Mouse (Mus musculus) liver, embryonic 11.5 days (tissue): ENCODE measurements around the gene Slc5a3. TPM values are rescaled to one million over a fixed set of nuclear protein-coding genes. Genes with fewer than 3 reads are reported as not detected.

ENCODE experiments used
- ATAC-seq: fragments of 200-750 bp; cut with Nextera tagmentation; replicated peaks from 2 replicates; pipeline ENCODE4 v1.8.0; 2017; ENCODE audit warnings: moderate number of reproducible peaks, mild to moderate bottlenecking, moderate TSS enrichment, moderate library complexity; ENCODE audit not compliant: low FRiP score
- DNase-seq: peaks from one replicate; pipeline ENCODE4 v3.0.0-alpha.2; 2017; ENCODE audit warnings: low spot score
- H3K27ac ChIP-seq: fragments of 300-500 bp; sonication (generic); 2 replicates; pipeline ENCODE4 v1.5.1; 2014; ENCODE audit warnings: mild to moderate bottlenecking, low read depth, low read length, control low read depth
- H3K27me3 ChIP-seq: fragments of 300-500 bp; sonication (generic); replicated peaks from 2 replicates; pipeline ENCODE4 v1.6.1; 2014; ENCODE audit warnings: low read length, mixed read lengths; ENCODE audit not compliant: control insufficient read depth, insufficient read depth
- H3K36me3 ChIP-seq: fragments of 300-500 bp; sonication (generic); 2 replicates; pipeline ENCODE4 v1.6.1; 2014; ENCODE audit warnings: mild to moderate bottlenecking, low read length, moderate library complexity, mixed read lengths; ENCODE audit not compliant: control insufficient read depth, insufficient read depth
- H3K4me1 ChIP-seq: fragments of 300-500 bp; sonication (generic); replicated peaks from 2 replicates; pipeline ENCODE4 v1.6.1; 2014; ENCODE audit warnings: low read length, mixed read lengths; ENCODE audit not compliant: control insufficient read depth, insufficient read depth
- H3K4me2 ChIP-seq: fragments of 300-500 bp; sonication (generic); 2 replicates; pipeline ENCODE4 v1.6.1; 2014; ENCODE audit warnings: mild to moderate bottlenecking, control low read depth, moderate library complexity
- H3K4me3 ChIP-seq: fragments of 300-500 bp; sonication (generic); 2 replicates; pipeline ENCODE4 v1.5.1; 2014; ENCODE audit warnings: low read depth, low read length, control low read depth
- H3K9ac ChIP-seq: fragments of 300-500 bp; sonication (generic); 2 replicates; pipeline ENCODE4 v1.6.1; 2014; ENCODE audit warnings: low read depth, low read length, control low read depth
- H3K9me3 ChIP-seq: fragments of 300-500 bp; sonication (generic); 2 replicates; pipeline ENCODE4 v1.6.1; 2016; ENCODE audit warnings: low read length, inconsistent platforms, mixed read lengths; ENCODE audit not compliant: control insufficient read depth
- WGBS: fragments of 180-500 bp; shearing (Covaris S2); extraction: QIAGEN DNeasy Blood & Tissue Kit; methylation state at CpG from one replicate; pipeline ENCODE4 v1.1.7; 2014; 5-methylcytosine and 5-hydroxymethylcytosine counted together
- polyA plus RNA-seq: library from polyadenylated mRNA; unstranded; fragments of >200 nt; fragmentation: Nextera tagmentation; extraction: Ambion mirVana; gene quantifications from 2 replicates; pipeline ENCODE4 v1.2.1, GENCODE M21; 2014

Gene Slc5a3
- polyA plus RNA-seq = 5.6 and 5.9 TPM in 2 replicates

- no peaks in the 10 kb centered on the region for H3K27me3 ChIP-seq
- ATAC-seq = peak; percentile 92
Observed at GRCm38 (mm10) chr16:92057852-92058643, at the start of gene Slc5a3, which contains the start of the genes Mrps6 and Gm49711. Slc5a3 (plus strand) TSS chr16:92058322. Mrps6 (plus strand) TSS chr16:92058270. Gm49711 (plus strand) TSS chr16:92058316.

GRCm38 (mm10) chr16:92009586-92009985 lies 48.5 kb upstream of the Slc5a3 start:
- Histone ChIP-seq H3K9ac (no peak overlapping the region), H3K27ac (no peak overlapping the region), H3K4me3 (no peak overlapping the region), H3K9me3 (no peaks in the 10 kb centered on the region), H3K4me2 (no peak overlapping the region), H3K4me1 (no peaks in the 10 kb centered on the region), H3K27me3 (no peaks in the 10 kb centered on the region), H3K36me3 (no peaks in the 10 kb centered on the region)
- WGBS = 77% methylated on average over 2 of the region's 2 CpGs
- ATAC-seq = no peak
- DNase-seq = no peak

More at GRCm38 (mm10) chr16:92057852-92058643, at the start of gene Slc5a3, which contains the start of the genes Mrps6 and Gm49711:
- Histone ChIP-seq H3K4me2 (peak within 1 kb of the TSS; percentile 78), H3K9ac (peak within 1 kb of the TSS; percentile 67), H3K4me1 (peaks cover 5% of the 10 kb centered on the region; the same call in 1 of the 2 replicates), H3K27ac (peak within 1 kb of the TSS; percentile 69; the same call in 1 of the 2 replicates), H3K9me3 (peaks cover 12% of the 10 kb centered on the region), H3K36me3 (peaks cover 9% of the 10 kb centered on the region), H3K4me3 (peak within 1 kb of the TSS; percentile 85)
- WGBS = under 1% methylated on average over 83 of the region's 99 CpGs
- peak; percentile 96 for DNase-seq

GRCm38 (mm10) chr16:92016792-92017191 lies 41.3 kb upstream of the Slc5a3 start:
- WGBS = 82% methylated on average over 8 of the region's 8 CpGs
- no peak overlapping the region for H3K27ac ChIP-seq
- ATAC-seq = no peak
- H3K36me3 ChIP-seq = no peaks in the 10 kb centered on the region
- DNase-seq = no peak
- no peaks in the 10 kb centered on the region; the same call in 1 of the 2 replicates for H3K4me1 ChIP-seq
- H3K4me3 ChIP-seq = no peak overlapping the region
- no peak overlapping the region for H3K9ac ChIP-seq
- no peak overlapping the region for H3K4me2 ChIP-seq
- no peaks in the 10 kb centered on the region for H3K27me3 ChIP-seq
- no peaks in the 10 kb centered on the region for H3K9me3 ChIP-seq

- no peak for ATAC-seq
- Histone ChIP-seq H3K27ac (no peak overlapping the region), H3K4me2 (peak overlapping the region; percentile 59), H3K27me3 (no peaks in the 10 kb centered on the region), H3K4me1 (peaks cover 8% of the 10 kb centered on the region; the same call in 1 of the 2 replicates), H3K9me3 (no peaks in the 10 kb centered on the region), H3K4me3 (peak overlapping the region; percentile 20), H3K9ac (peak overlapping the region; percentile 38; the same call in 1 of the 2 replicates), H3K36me3 (no peaks in the 10 kb centered on the region)
- WGBS = 10% methylated on average over 26 of the region's 26 CpGs
- DNase-seq = peak; percentile 50
Observed at GRCm38 (mm10) chr16:92019141-92020118, 38.7 kb upstream of the Slc5a3 start.

DNA sequence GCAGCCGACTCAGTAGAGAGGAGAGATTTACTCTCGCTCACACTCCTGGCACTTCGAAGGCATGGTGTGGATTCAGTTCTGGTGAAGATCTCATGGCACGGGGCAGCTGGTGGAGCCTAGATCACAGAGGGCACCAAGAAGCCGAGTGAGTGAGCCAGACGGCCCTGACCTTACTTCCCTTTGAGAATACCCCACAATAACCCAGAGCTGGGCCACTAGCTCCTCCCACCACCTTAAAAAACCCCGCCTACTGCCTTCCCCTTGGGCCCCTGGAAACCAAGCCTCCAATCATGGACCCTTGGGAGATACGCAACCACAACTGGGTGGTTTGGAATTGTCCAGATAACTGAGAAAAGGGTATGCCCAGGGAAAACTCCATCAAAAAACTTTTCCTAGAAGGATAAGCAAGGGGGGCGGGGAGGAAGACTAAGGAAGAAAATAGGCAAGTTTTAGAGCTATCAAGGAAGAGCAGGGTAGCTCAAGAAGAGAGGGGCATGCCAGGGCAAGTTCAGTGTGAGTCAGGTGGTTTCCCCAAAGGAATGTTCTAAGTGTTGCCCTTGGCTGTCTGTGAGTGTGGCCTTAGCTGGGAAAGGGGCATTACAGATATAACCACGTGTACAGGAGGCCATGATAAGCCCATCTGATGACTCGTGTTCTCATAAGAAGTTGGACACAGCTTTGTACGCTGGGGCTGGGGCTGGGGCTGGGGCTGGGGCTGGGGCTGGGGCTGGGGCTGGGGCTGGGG lies 36.3 kb upstream of the Slc5a3 start:
- ATAC-seq (no peak), DNase-seq (no peak)
- H3K4me3 ChIP-seq = no peak overlapping the region
- 58% methylated on average over 12 of the region's 12 CpGs for WGBS
- H3K4me1 ChIP-seq = peaks cover 8% of the 10 kb centered on the region; the same call in 1 of the 2 replicates
- H3K4me2 ChIP-seq = no peak overlapping the region
- no peak overlapping the region for H3K9ac ChIP-seq
- no peaks in the 10 kb centered on the region for H3K9me3 ChIP-seq
- no peaks in the 10 kb centered on the region for H3K36me3 ChIP-seq
- H3K27me3 ChIP-seq = no peaks in the 10 kb centered on the region
- H3K27ac ChIP-seq = no peak overlapping the region

- Histone ChIP-seq H3K9me3 (no peaks in the 10 kb centered on the region), H3K27me3 (no peaks in the 10 kb centered on the region), H3K27ac (no peak overlapping the region), H3K4me1 (peaks cover 8% of the 10 kb centered on the region; the same call in 1 of the 2 replicates), H3K4me3 (no peak overlapping the region), H3K9ac (no peak overlapping the region), H3K36me3 (no peaks in the 10 kb centered on the region), H3K4me2 (no peak overlapping the region)
- DNase-seq = no peak
- WGBS = 52% methylated on average over 20 of the region's 20 CpGs
- ATAC-seq = no peak
Observed at GRCm38 (mm10) chr16:92022494-92023283, 35.4 kb upstream of the Slc5a3 start.

GRCm38 (mm10) chr16:92033286-92033685 lies 24.8 kb upstream of the Slc5a3 start:
- H3K4me1 ChIP-seq = no peaks in the 10 kb centered on the region; the same call in 1 of the 2 replicates
- 78% methylated on average over 3 of the region's 3 CpGs for WGBS
- ATAC-seq = no peak
- no peak for DNase-seq
- no peak overlapping the region for H3K4me3 ChIP-seq
- no peaks in the 10 kb centered on the region for H3K9me3 ChIP-seq
- no peak overlapping the region for H3K4me2 ChIP-seq
- H3K27ac ChIP-seq = no peak overlapping the region
- H3K27me3 ChIP-seq = no peaks in the 10 kb centered on the region
- no peak overlapping the region for H3K9ac ChIP-seq
- H3K36me3 ChIP-seq = no peaks in the 10 kb centered on the region
